Mouse (Mus musculus): ENCODE measurements around the gene Adprhl1.

Gene Adprhl1

GRCm38 (mm10) chr8:13229802-13230201 lies 24.2 kb downstream of the Adprhl1 start:
- no peak for DNase-seq (ENCODE audit: low spot score in 2 of 2)

DNA sequence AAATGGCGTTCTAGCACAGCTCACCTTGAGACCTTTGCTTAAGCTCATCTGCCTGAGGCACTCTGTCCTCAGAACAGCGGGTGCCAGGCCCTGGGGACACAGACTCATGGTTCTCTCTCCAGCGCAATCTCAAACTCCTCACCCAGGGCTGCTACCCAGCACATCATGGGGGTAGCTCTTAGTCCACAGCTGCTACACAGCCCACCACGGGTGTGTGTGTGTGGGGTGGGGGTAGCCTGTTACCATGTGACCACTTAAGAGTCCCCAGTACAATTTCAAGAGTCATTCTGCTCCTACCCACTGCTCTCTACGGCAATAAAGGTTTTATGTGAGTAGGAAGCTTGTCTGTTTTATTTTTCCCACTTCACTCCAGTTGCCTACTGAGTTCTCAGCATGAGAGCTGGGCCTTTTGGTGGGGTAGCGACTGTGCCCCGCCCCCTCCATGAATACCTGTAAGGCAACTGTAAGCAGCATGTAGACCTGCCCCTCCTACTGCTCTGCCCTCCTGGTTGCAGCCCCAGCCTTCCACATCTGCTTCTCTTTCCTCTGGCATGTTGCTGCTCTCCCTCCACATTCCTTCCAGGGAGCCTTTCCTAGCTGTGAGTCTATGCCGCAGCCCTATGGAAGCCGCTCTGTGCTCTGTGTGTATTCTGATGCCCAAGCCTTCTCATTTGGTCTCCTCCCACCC lies 24.9 kb downstream of the Adprhl1 start:
- no peak for DNase-seq (ENCODE audit: low spot score in 2 of 2)

- DNase-seq (ENCODE audit: low spot score in 2 of 2): no peak
Measured at GRCm38 (mm10) chr8:13227184-13227583, 26.8 kb downstream of the Adprhl1 start.

GRCm38 (mm10) chr8:13226288-13226687 lies 27.7 kb downstream of the Adprhl1 start:
- DNase-seq (ENCODE audit: low spot score in 2 of 2): peak in 1 of 2 experiments; percentile 22

GRCm38 (mm10) chr8:13224426-13224825 lies 29.5 kb downstream of the Adprhl1 start:
- DNase-seq (ENCODE audit: low spot score in 2 of 2): no peak

DNA sequence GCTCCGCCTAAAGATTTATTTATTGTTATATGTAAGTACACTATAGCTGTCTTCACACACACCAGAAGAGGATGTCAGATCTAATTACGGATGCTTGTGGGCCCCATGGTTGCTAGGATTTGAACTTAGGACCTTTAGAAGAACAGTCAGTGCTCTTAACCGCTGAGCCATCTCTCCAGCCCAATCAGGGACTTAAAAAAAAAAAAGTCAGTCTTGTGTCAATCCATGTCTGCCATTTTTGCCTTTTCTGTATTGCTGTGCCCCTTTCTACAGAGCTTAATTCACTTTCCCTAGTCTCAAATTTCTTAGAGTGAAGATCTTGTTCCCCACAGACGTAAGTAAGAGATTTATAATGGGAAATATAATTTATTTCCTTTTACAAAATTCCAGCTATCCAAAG lies 35.5 kb downstream of the Adprhl1 start:
- DNase-seq (ENCODE audit: low spot score in 2 of 2): no peak

DNA sequence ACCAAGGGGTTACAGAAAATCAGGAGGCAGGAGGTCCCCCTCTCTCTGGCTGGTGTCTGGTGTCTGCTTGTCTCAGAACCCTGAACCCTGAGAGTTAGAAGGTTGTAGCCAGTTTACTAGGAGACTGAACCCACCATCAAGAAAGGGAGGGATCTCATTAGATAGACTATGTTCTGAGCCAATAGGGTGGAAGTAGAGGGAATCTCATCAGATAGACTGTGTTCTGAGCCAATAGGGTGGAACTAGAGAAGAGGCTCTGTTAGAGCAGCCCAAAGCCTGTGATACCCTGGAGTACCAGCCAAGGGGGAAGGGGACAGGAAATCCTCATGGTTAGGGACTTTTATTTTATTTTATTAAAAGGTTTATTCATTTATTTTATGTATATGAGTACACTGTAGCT lies 36.0 kb downstream of the Adprhl1 start:
- no peak for DNase-seq (ENCODE audit: low spot score in 2 of 2)

GRCm38 (mm10) chr8:13217093-13217492 lies 36.9 kb downstream of the Adprhl1 start:
- DNase-seq (ENCODE audit: low spot score in 2 of 2): no peak

DNA sequence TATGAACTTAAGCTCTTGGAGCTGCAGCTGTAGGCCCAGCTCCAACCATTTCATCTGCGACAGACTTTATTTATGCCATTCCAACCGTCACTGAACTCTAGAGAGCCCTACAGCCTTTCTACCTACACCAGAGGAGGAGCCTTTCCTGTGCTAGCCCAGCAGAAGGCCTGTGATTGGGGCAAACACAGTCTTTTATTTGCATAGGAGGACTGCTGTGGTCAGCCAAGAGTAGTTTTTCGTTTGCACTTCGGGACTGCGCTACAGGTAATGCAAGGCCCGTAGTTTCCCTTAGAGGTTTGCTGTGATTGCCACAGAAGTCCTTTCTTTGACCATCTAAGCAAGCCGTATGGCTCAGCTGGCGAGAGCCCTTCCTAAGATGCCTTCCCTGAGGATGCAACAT lies 37.6 kb downstream of the Adprhl1 start:
- DNase-seq (ENCODE audit: low spot score in 2 of 2): no peak

- peak; percentile 73 to 83 for DNase-seq (ENCODE audit: low spot score in 2 of 2)
Measured at GRCm38 (mm10) chr8:13213479-13214268, 40.3 kb downstream of the Adprhl1 start.

DNA sequence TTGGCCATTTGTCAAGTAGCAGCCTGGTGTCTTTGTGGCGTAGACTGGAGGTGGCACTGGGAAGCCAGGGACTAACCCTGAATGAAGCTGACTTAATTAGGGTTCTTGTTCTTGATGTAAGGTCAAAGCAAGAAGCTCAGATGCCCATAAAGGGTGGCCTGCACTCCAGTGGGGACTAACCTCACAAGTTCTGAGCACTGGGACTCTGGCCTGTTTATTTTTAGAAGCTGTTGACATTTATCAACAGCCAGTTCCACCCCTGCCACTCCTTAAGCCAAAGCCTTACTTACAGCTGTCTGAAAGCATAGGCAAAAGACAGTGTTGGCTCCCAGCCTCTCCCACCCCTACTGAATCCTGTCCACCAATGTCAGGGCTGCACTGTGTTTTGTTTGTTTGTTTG lies 44.2 kb downstream of the Adprhl1 start:
- DNase-seq (ENCODE audit: low spot score in 2 of 2): no peak

- no peak for DNase-seq (ENCODE audit: low spot score in 2 of 2)
Measured at GRCm38 (mm10) chr8:13208627-13209355, 45.2 kb downstream of the Adprhl1 start.

DNA sequence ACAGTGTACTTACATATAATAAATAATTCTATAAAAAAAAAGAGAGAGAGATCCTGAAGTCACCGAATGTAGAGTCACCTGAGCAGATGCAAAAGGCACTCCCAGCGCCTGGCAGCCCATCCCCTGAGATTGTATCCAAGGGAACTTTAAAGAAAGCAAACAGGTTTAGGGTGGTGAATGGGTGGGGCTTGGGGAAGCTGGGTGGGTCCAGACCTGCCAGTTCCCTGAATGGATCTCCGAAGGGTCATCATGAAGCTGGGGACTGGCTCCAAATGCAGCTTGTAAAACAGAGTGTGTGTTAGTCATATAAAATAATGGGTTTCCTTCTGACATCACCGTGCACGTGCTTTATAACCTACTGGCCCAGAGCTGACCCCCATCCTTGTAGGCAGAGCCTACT lies 47.7 kb downstream of the Adprhl1 start:
- no peak for DNase-seq (ENCODE audit: low spot score in 2 of 2)

DNA sequence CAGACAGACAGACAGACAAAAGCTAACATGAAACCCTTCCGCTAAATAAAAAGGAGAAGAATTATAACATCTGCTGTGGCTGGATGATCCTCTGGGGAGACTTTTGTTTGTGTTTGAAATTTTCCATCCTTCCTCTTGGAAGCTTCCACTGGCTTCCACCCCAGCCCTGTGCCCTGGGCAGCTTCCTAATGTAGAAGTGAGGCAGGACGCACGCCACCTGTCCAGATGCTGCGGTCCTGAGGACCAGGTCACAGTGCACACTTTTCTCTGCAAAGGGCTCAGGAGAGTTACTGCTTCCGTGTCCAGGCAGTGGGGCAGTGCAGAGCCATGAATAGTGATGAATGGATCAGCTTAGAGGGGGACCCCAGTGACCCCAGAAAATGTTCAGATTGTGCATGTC lies 48.7 kb downstream of the Adprhl1 start:
- DNase-seq (ENCODE audit: low spot score in 2 of 2): no peak

GRCm38 (mm10) chr8:13204371-13205140 lies 49.4 kb downstream of the Adprhl1 start:
- no peak for DNase-seq (ENCODE audit: low spot score in 2 of 2)

DNA sequence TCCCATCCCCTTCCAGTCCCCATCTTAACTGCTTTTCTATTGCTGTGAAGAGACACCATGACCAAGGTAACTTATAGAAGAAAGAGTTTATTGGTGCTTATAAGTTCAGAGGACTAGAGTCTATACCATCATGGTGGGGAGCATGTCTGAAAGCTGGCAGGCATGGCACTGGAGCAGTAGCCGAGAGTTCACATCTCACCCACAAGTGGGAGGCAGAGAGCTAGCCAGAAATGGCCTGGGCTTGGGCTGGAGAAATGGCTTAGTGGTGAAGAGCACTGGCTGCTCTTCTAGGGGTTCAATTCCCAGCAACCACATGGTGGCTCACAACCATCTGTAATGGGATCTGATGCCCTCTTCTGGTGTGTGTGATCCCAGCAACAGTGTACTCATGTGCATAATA lies 50.5 kb downstream of the Adprhl1 start:
- no peak for DNase-seq (ENCODE audit: low spot score in 2 of 2)

- DNase-seq (ENCODE audit: low spot score in 2 of 2): no peak
Measured at GRCm38 (mm10) chr8:13202806-13203205, 51.2 kb downstream of the Adprhl1 start.

GRCm38 (mm10) chr8:13202041-13202440 lies 51.9 kb downstream of the Adprhl1 start:
- DNase-seq (ENCODE audit: low spot score in 2 of 2): no peak

GRCm38 (mm10) chr8:13201013-13201334 lies 53.0 kb downstream of the Adprhl1 start:
- no peak for DNase-seq (ENCODE audit: low spot score in 2 of 2)

DNA sequence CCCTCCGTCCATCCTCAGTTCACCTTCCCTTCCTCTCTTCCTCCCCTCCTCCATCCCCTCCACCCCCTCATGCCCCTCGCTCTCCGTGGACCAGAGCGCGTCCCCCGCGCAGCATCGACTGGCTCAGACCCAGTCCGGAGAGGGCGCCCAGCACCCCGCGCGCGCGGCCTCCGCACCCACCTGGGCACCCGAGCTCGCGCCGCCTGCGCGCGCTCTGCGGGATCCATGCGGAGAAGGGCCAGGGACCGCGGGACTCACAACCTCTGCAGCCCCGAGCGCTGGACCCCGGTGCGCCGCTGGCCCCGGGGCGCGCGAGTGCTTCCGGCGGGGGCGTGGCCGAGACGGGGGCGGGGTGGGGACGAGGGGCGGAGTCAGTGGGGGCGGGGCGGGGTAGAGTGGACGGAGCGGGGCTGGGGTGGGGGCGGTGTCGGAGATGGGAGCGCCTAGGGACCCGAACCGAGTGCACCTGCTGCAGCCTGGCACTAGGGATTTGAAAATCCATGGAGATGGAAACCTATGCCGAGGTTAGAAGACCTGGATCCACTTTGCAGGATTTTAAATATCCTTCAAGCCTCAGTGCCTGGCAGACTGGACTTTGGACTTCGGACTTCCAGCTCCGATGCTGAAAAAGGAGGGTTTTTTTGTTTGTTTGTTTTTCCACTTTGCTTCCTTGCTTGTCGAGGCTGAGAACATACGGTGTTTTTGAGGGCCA lies 53.5 kb downstream of the Adprhl1 start, which contains the start of gene Grtp1:
Grtp1 (minus strand) TSS at position 320 of the 712 bp plus-strand sequence.
- no peak for DNase-seq (ENCODE audit: low spot score in 2 of 2)

GRCm38 (mm10) chr8:13199385-13200061 lies 54.4 kb downstream of the Adprhl1 start:
- DNase-seq (ENCODE audit: low spot score in 2 of 2): no peak

Measured in frontal cortex, postnatal 14 days (tissue).